Mouse (Mus musculus) MEL (cell line): Measurements from ENCODE around the gene Fkbp8. TPM values are rescaled to one million over a fixed set of nuclear protein-coding genes. Genes with fewer than 3 reads are reported as not detected.

ENCODE experiments used
- DNase-seq: peaks from one replicate; pipeline ENCODE4 v3.0.0; 2011; ENCODE audit warnings: low read depth, low spot score
- H3K27ac ChIP-seq: 2 replicates; pipeline ENCODE4 v1.5.1; 2012; ENCODE audit warnings: low read depth, mild to moderate bottlenecking, control low read depth, low read length, moderate library complexity; ENCODE audit not compliant: control insufficient read depth
- H3K27me3 ChIP-seq, 2 experiments: fragments of 150-350 bp in 1 of 2; sonication (generic) in 1 of 2; 2 replicates each; pipeline ENCODE4 v1.6.1; 2012; ENCODE audit warnings: low read length in 2 of 2, mild to moderate bottlenecking in 2 of 2, improper control_type of control experiment in 1 of 2, moderate library complexity in 1 of 2; ENCODE audit not compliant: insufficient read depth in 2 of 2, control insufficient read depth in 1 of 2
- H3K36me3 ChIP-seq, 2 experiments: 2 replicates each; pipeline ENCODE4 v1.6.1; 2012 to 2014; ENCODE audit warnings: low read length in 2 of 2, improper control_type of control experiment in 1 of 2, inconsistent platforms in 1 of 2, mild to moderate bottlenecking in 1 of 2; ENCODE audit not compliant: insufficient read depth in 2 of 2, control insufficient read depth in 1 of 2
- H3K4me1 ChIP-seq, 2 experiments: fragments of 150-350 bp in 1 of 2; sonication (generic) in 1 of 2; 2 replicates each; pipeline ENCODE4 v1.6.1; 2012; ENCODE audit warnings: low read length in 2 of 2, improper control_type of control experiment in 1 of 2, mild to moderate bottlenecking in 1 of 2; ENCODE audit not compliant: insufficient read depth in 2 of 2, control insufficient read depth in 1 of 2
- H3K4me3 ChIP-seq, 2 experiments: fragments of 150-350 bp in 1 of 2; sonication (generic) in 1 of 2; 2 replicates each; pipeline ENCODE4 v1.5.1; 2012; ENCODE audit warnings: low read depth in 2 of 2, low read length in 2 of 2, mild to moderate bottlenecking in 2 of 2, moderate library complexity in 2 of 2, control low read depth in 1 of 2, improper control_type of control experiment in 1 of 2; ENCODE audit not compliant: control insufficient read depth in 1 of 2, insufficient read depth in 1 of 2
- H3K79me2 ChIP-seq: 2 replicates; pipeline ENCODE4 v1.6.1; 2012; ENCODE audit warnings: mild to moderate bottlenecking, low read length, moderate library complexity; ENCODE audit not compliant: control insufficient read depth, poor library complexity, insufficient read depth
- H3K9ac ChIP-seq: 2 replicates; pipeline ENCODE4 v1.6.1; 2012; ENCODE audit warnings: low read depth, mild to moderate bottlenecking, control low read depth, low read length, moderate library complexity; ENCODE audit not compliant: control insufficient read depth, poor library complexity, severe bottlenecking
- H3K9me3 ChIP-seq: fragments of 150-350 bp; sonication (generic); replicated peaks from 2 replicates; pipeline ENCODE4 v1.6.1; 2012; ENCODE audit warnings: mild to moderate bottlenecking, low read length, improper control_type of control experiment, moderate library complexity; ENCODE audit not compliant: insufficient read depth
- BHLHE40 ChIP-seq: IDR thresholded peaks from 2 replicates; pipeline ENCODE4 v1.6.1; 2012; ENCODE audit warnings: low read depth, mild to moderate bottlenecking, inconsistent platforms, low read length, improper control_type of control experiment, borderline replicate concordance
- CHD1 ChIP-seq: IDR thresholded peaks from 2 replicates; pipeline ENCODE4 v1.6.1; 2012; ENCODE audit warnings: low read depth, mild to moderate bottlenecking, inconsistent platforms, low read length, improper control_type of control experiment
- CHD2 ChIP-seq: IDR thresholded peaks from 2 replicates; pipeline ENCODE4 v1.6.1; 2011; ENCODE audit warnings: low read length, improper control_type of control experiment
- CTCF ChIP-seq, 3 experiments: IDR thresholded peaks in 2 of 3; conservative IDR thresholded peaks in 1 of 3; 2 replicates each; pipeline ENCODE4 v1.5.1; 2011 to 2012; ENCODE audit warnings: low read length in 3 of 3, low read depth in 2 of 3, mild to moderate bottlenecking in 2 of 3, improper control_type of control experiment in 1 of 3, inconsistent platforms in 1 of 3, mixed read lengths in 1 of 3, moderate library complexity in 1 of 3; ENCODE audit not compliant: control insufficient read depth in 1 of 3, insufficient read depth in 1 of 3, poor library complexity in 1 of 3, severe bottlenecking in 1 of 3
- E2F4 ChIP-seq: IDR thresholded peaks from 2 replicates; pipeline ENCODE4 v1.6.1; 2011; ENCODE audit warnings: low read depth, low read length, improper control_type of control experiment, borderline replicate concordance
- JUND ChIP-seq: IDR thresholded peaks from 2 replicates; pipeline ENCODE4 v1.6.1; 2011; ENCODE audit warnings: low read depth, mild to moderate bottlenecking, improper control_type of control experiment, low read length
- KAT2A ChIP-seq: conservative IDR thresholded peaks from 2 replicates; pipeline ENCODE4 v1.6.1; 2012; ENCODE audit warnings: low read depth, low read length, improper control_type of control experiment, inconsistent platforms
- MAFK ChIP-seq: IDR thresholded peaks from 2 replicates; pipeline ENCODE4 v1.6.1; 2011; ENCODE audit warnings: low read depth, mild to moderate bottlenecking, low read length, improper control_type of control experiment, borderline replicate concordance
- MAZ ChIP-seq: IDR thresholded peaks from 2 replicates; pipeline ENCODE4 v1.6.1; 2012; ENCODE audit warnings: low read depth, mild to moderate bottlenecking, inconsistent platforms, low read length, improper control_type of control experiment
- MEF2A ChIP-seq: IDR thresholded peaks from 2 replicates; pipeline ENCODE4 v1.6.1; 2014; ENCODE audit warnings: low read depth, mild to moderate bottlenecking, inconsistent platforms, low read length, improper control_type of control experiment; ENCODE audit not compliant: poor library complexity, insufficient replicate concordance, severe bottlenecking; ENCODE audit errors: extremely low read depth
- MXI1 ChIP-seq: IDR thresholded peaks from 2 replicates; pipeline ENCODE4 v1.6.1; 2011; ENCODE audit warnings: mild to moderate bottlenecking, low read depth, low read length, improper control_type of control experiment
- POLR2AphosphoS2 ChIP-seq: IDR thresholded peaks from 2 replicates; pipeline ENCODE4 v1.6.1; 2011; ENCODE audit warnings: low read length, improper control_type of control experiment
- RCOR1 ChIP-seq: IDR thresholded peaks from 2 replicates; pipeline ENCODE4 v1.6.1; 2012; ENCODE audit warnings: low read depth, mild to moderate bottlenecking, inconsistent platforms, low read length, improper control_type of control experiment
- SIN3A ChIP-seq: IDR thresholded peaks from 2 replicates; pipeline ENCODE4 v1.6.1; 2012; ENCODE audit warnings: low read length, improper control_type of control experiment, inconsistent platforms
- SMC3 ChIP-seq: IDR thresholded peaks from 2 replicates; pipeline ENCODE4 v1.6.1; 2011; ENCODE audit warnings: low read depth, low read length, improper control_type of control experiment
- TAL1 ChIP-seq: IDR thresholded peaks from 2 replicates; pipeline ENCODE4 v1.6.1; 2012; ENCODE audit warnings: mild to moderate bottlenecking, inconsistent platforms, low read length, moderate library complexity, mixed read lengths
- TBP ChIP-seq: IDR thresholded peaks from 2 replicates; pipeline ENCODE4 v1.8.0; 2011; ENCODE audit warnings: low read depth, low read length, improper control_type of control experiment
- TCF12 ChIP-seq: IDR thresholded peaks from 2 replicates; pipeline ENCODE4 v1.6.1; 2014; ENCODE audit warnings: low read depth, mild to moderate bottlenecking, inconsistent platforms, low read length, improper control_type of control experiment, moderate library complexity
- UBTF ChIP-seq: IDR thresholded peaks from 2 replicates; pipeline ENCODE4 v1.6.1; 2012; ENCODE audit warnings: low read depth, mild to moderate bottlenecking, inconsistent platforms, low read length, improper control_type of control experiment, moderate library complexity, borderline replicate concordance; ENCODE audit not compliant: insufficient read depth
- USF1 ChIP-seq: IDR thresholded peaks from 2 replicates; pipeline ENCODE4 v1.6.1; 2014; ENCODE audit warnings: low read depth, mild to moderate bottlenecking, inconsistent platforms, low read length, improper control_type of control experiment, moderate library complexity
- USF2 ChIP-seq, 2 experiments: IDR thresholded peaks; 2 replicates each; pipeline ENCODE4 v1.6.1; 2011 to 2012; ENCODE audit warnings: improper control_type of control experiment in 2 of 2, low read length in 2 of 2, borderline replicate concordance in 1 of 2, inconsistent platforms in 1 of 2, low read depth in 1 of 2, mild to moderate bottlenecking in 1 of 2; ENCODE audit not compliant: insufficient read depth in 1 of 2
- ZKSCAN1 ChIP-seq: IDR thresholded peaks from 2 replicates; pipeline ENCODE4 v1.6.1; 2012; ENCODE audit warnings: low read depth, mild to moderate bottlenecking, inconsistent platforms, low read length, improper control_type of control experiment, moderate library complexity
- ZNF384 ChIP-seq: IDR thresholded peaks from 2 replicates; pipeline ENCODE4 v1.6.1; 2012; ENCODE audit warnings: low read depth, mild to moderate bottlenecking, inconsistent platforms, low read length, improper control_type of control experiment
- polyA plus RNA-seq, 2 experiments: library from polyadenylated mRNA; stranded (reverse) in 1 of 2; unstranded in 1 of 2; fragments of >175 nt in 1 of 2; fragments of >200 nt in 1 of 2; gene quantifications; 2 replicates each; pipeline versions ENCODE4 v1.2.1 to v1.2.4; 2012; ENCODE audit warnings: low replicate concordance in 2 of 2, low read depth in 1 of 2; ENCODE audit not compliant: insufficient read length in 2 of 2, insufficient read depth in 1 of 2, missing spikeins in 1 of 2
- total RNA-seq: library from RNA; depleted of rRNA; stranded (reverse); fragments of 300-350 nt; gene quantifications from 2 replicates; pipeline ENCODE4 v1.2.3, GENCODE M21; 2012

Gene Fkbp8
- total and polyA plus RNA-seq, 3 experiments: 215 to 349 TPM; not detected in 1

- Histone ChIP-seq H3K4me3 (no peak overlapping the region), H3K27ac (no peak overlapping the region), H3K9ac (no peak overlapping the region), H3K4me1 (peaks cover 0 to 4% of the 10 kb centered on the region in 2 experiments; a peak in 1 of 4 replicates), H3K27me3 (no peaks in the 10 kb centered on the region)
- no peak for TF ChIP-seq MAFK
- peak in 2 of 3 experiments; percentile 24 to 44; a peak in 5 of 6 replicates for TF ChIP-seq CTCF (IDR thresholded peaks at IDR 0.05 in 2 of 3, conservative IDR thresholded peaks at IDR 0.05 in 1 of 3; ENCODE audit: control insufficient read depth in 1 of 3, insufficient read depth in 1 of 3, low read depth in 2 of 3, low read length in 3 of 3, poor library complexity in 1 of 3, severe bottlenecking in 1 of 3)
- no peak for TF ChIP-seq TCF12
- no peak for TF ChIP-seq USF1
- TF ChIP-seq ZNF384: peak; percentile 61
- TF ChIP-seq SMC3: no peak
- no peak for TF ChIP-seq POLR2AphosphoS2
- TF ChIP-seq, all 39 proteins: peak for 2
- no peaks in the 10 kb centered on the region; a peak in 1 of 4 replicates for H3K36me3 ChIP-seq
- H3K9me3 ChIP-seq: no peaks in the 10 kb centered on the region
- peaks cover 48% of the 10 kb centered on the region for H3K79me2 ChIP-seq
- DNase-seq: no peak
These were observed 22.1 kb downstream of the Fkbp8 start for GRCm38 (mm10) chr8:70549412-70550184.

- no peak overlapping the region for H3K27ac ChIP-seq
These were observed 24.1 kb downstream of the Fkbp8 start for GRCm38 (mm10) chr8:70551558-70552161.

More at GRCm38 (mm10) chr8:70551558-70552161, 24.1 kb downstream of the Fkbp8 start:
- H3K4me1 ChIP-seq: peaks cover 0 to 4% of the 10 kb centered on the region in 2 experiments; a peak in 1 of 4 replicates
- no peaks in the 10 kb centered on the region for H3K9me3 ChIP-seq
- H3K27me3 ChIP-seq: no peaks in the 10 kb centered on the region
- H3K79me2 ChIP-seq: peaks cover 36% of the 10 kb centered on the region
- no peak for DNase-seq
- no peak overlapping the region for H3K9ac ChIP-seq
- H3K36me3 ChIP-seq: no peaks in the 10 kb centered on the region
- no peak for TF ChIP-seq MXI1
- no peak for TF ChIP-seq TAL1
- no peak for TF ChIP-seq ZKSCAN1
- no peak for TF ChIP-seq E2F4
- TF ChIP-seq MEF2A: no peak
- TF ChIP-seq SIN3A: no peak
- TF ChIP-seq UBTF: no peak
- no peak for TF ChIP-seq USF2 (IDR thresholded peaks at IDR 0.05; ENCODE audit: borderline replicate concordance in 1 of 2, insufficient read depth in 1 of 2, low read depth in 1 of 2, low read length in 2 of 2)
- TF ChIP-seq CHD1: no peak
- TF ChIP-seq RCOR1: no peak
- no peak for TF ChIP-seq BHLHE40
- no peak for TF ChIP-seq JUND
- TF ChIP-seq KAT2A: no peak
- no peak for TF ChIP-seq CHD2
- TF ChIP-seq MAFK: no peak
- no peak for TF ChIP-seq POLR2AphosphoS2
- TF ChIP-seq TBP: no peak
- TF ChIP-seq MAZ: no peak
- TF ChIP-seq CTCF (IDR thresholded peaks at IDR 0.05 in 2 of 3, conservative IDR thresholded peaks at IDR 0.05 in 1 of 3; ENCODE audit: control insufficient read depth in 1 of 3, insufficient read depth in 1 of 3, low read depth in 2 of 3, low read length in 3 of 3, poor library complexity in 1 of 3, severe bottlenecking in 1 of 3): no peak
- TF ChIP-seq, all 39 proteins: peak for 0
- no peak overlapping the region for H3K4me3 ChIP-seq
